Mouse (Mus musculus): ENCODE results near the gene Wwp2.

Gene Wwp2

DNA sequence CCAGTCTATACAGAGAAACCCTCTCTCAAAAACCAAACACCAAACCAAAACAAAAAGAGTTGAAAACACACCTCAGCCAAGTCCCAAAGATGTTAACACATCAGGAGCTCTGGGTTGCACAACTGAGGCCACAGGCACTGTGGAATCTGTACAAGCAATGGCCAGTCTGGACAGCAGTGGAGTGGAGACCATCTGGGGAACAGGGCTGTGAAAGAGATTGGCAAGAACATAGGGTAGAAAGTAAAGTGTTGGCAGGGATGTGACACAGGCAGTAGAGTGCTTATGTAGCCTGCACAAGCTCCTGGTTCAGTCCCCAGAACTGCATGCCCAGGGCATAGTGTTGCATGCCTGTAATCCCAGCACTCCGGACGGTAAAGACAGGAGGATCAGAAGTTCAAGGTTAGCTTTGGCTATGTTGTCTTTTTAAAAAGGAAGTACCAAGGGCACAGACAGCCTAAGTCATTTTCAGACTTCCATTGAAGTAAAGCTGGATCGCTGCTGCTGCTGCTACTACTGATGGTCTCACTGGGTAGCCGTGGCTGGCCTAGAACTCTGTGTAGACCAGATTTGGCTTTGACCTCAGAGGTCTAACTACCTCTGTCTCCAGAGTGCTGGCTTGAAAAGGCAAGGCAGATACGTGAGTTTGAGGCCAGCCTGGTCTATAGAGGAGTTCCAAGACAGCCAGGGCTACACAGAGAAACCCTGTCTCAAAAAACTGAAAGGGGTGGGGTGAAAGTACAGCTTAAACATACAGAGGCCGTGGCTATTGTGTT, 79.0 kb downstream of the Wwp2 start:
- no peak for DNase-seq

DNA sequence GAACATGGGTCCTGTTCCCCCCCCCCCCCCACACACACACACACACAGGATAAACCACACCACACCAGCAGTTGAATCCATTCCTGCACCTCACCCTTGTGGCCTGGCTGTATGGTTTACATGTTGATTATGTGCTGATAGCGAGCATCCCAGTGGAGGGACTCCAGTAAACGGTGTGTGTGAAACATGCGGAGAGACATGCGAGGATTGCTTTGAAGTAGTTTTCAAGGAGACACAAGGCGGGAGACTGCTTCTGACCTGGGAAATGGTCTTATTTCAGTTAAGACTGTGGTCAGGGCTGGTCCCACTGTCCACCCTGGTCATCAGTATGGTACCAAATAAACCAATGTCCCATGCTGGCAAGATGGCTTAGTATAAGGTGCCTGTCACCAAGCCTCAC, 82.6 kb downstream of the Wwp2 start:
- DNase-seq, result no peak

DNA sequence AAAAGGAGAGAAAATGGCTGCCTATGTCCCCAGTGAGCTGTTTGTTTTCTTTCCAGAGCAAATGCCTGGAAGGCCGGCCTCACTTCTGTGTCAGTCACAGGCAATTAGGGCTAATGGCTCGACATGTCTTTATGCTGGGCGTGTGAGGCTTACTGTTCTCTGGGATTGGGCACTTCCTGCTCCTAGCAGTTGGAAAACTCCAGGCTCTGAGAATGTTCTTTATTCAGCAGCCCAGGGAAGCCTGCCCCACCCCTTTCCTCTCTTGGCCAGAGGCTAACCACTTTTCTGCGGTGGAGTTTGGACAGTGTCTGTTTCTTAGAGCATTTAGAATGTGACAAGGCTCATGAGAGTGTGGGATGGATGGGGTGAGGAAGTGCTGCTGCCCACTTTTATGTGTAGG, 83.7 kb downstream of the Wwp2 start:
- peak; percentile 29 for DNase-seq

DNA sequence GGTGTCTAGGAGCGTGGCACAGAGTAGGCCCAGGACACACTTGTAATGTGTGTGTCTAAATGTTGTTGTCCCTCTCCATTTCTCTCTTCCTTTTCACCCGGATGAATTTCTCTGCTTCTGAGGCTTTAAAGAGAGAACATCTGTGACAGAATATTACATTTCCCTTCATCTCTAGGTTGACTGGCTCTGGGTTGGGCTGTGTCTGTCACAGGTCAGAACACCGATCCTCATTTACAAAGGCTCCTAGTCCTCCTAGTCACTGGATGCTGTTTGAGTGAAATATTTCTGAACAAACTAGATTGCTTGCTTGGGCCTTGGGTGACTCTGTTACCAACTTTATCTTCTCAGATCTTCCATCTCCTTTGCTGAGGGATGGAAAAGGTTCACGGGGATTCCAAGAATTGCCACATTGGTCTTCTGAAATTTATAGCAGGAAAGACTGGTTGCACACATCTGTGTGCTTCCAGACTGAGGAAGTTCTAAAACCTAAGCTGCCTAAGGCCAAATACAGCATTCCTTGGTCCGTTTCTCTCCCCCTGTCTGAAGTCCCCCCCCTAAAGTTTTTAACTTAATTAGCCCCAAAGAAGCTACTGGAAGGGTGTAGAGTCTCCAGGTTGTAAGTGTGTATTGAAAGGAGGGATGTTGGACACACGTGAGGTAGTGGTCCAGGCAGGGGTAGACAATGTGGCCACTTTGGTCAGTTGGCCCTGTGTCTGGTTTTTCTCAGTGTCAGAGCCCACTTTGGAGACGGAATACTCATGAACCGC, 85.8 kb downstream of the Wwp2 start:
- DNase-seq, result no peak

DNA sequence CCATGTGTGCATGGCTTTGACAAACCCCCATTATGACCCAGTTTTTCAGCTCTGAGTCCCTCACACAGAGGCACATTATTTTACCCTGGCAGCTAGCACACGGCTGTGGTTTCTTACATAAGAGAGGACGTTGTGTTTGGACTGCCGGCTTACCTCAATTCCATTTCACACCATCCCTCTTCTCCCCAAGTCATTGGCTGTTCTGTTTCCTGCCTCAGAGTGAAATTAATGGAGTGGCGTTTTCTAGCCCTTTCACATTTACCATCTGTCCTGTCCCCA, 86.3 kb downstream of the Wwp2 start:
- no peak for DNase-seq

DNA sequence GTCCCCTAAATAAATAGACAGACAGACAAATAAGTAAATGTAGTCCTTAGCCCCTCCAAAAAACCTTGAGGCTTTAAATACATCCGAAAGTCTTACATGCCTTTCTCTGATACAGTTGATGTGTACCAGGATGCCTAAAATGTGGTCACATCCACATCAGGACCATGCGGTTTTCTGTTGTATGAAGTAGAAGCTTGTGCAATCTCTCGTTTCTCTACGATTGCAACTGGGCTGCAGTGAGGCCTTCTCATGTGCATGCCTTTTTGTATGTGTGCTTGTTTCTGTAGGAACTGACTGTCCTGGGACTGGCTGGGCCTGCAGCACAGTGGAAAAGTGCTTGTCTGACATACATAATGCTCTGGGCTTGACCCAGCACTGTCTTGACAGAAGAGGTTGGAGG, 88.4 kb downstream of the Wwp2 start:
- no peak for DNase-seq

DNA sequence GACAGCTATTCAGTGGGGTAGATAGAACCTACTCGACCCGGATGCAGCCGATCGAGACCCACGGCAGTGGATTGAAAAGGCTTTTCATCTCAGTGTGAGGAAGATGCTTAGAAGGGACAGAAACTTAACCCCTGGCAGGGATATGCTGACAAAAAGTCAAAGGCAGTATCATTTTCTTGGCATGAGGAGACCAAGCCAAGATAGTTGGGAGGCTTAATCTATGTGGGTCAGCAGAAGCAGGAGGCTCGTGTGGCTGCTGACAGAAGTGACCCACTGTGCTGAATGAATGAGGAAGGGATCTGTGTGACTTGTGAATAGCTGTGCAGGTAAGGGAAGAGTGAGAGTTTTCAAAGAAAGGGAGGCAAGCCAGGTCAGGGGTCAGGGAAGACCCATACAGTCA, 92.6 kb downstream of the Wwp2 start:
- no peak for DNase-seq

DNA sequence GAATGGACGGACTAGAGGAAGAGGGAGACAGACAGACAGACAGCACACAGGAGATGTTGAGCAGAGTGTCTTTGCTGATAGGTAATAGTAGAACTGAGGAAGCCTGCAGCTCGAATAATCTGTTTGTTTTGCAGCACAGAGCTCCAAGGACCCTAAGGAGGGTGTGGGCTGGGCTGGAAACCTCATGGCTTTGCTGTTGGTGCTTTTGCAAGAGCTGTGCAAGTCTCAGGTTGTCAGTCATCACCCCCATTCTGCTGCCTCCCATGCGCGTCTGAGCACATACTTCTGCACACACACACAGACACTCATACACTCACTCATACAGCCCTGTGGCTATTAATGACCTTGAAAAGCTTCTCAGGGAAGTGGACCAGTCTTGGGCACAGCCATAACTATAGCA, 101.3 kb downstream of the Wwp2 start:
- no peak for DNase-seq

DNA sequence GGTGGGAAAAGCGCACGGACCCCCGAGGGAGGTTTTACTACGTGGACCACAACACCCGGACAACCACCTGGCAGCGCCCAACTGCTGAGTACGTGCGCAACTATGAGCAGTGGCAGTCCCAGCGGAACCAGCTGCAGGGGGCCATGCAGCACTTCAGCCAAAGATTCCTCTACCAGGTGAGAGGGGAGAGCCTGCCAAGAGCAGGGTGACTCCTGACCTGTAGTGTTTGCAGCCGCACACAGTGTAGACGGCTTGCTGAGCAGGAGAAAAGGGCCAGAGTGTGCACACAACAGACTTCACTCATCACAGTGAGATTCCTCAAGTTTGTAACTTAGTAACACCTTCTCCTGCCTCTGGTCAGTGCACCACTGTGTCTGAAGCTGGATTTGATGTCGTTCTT, 104.5 kb downstream of the Wwp2 start:
- no peak for DNase-seq

DNA sequence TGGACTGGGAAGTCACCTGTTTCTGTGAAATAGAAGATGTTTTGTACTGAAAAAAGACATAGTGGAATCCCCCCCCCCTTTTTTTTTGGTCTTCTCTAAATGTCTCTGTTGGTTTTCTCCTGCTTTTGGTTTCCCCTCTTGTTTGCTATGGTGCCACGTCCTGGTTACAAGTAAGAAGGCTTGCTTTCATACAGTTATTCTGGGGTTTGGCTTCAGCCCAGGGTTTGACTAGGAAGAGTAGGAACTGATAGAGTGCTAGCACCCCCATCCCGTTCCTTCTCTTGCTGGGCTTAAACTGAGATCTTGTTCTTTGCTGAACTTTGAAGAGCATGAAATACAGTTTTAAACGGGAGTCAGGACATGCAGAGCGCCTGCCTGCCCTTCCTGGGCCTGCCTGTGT, 105.2 kb downstream of the Wwp2 start:
- no peak for DNase-seq

DNA sequence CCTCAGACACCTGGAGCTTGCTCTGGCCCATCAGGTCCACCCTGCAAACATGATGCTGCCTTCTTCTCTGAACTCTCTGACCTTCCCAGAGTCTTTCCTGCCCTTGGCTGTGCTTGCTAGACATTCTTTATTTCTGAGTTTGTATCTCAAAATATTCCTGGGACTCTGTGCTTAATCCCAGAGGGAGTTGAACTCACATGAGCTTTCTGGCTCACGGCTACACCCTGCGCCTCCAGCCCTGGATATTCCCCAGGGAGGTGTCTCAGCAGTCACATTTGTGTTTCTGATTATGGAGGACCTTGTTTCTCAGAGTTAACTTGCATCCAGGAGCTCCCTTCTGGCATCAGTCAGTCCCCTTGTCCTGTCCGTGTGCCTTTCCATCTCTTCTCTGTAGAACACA, 106.0 kb downstream of the Wwp2 start:
- no peak for DNase-seq

DNA sequence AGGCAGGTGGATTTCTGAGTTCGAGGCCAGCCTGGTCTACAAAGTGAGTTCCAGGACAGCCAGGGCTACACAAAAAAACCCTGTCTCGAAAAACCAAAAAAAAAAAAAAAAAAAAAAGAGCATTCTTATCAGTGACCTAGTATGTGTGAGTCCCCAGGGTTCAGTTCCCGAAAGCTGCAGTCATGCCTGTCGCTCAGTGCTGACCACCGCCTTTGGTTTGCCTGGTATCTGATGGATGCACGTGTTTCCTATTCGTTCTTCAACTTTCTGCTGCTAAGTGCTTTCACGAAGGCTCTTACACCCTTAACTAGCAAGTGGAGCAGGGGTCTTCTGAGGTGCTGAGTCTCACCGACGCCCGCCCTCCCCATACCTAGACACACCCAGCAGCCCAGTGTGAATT, 107.5 kb downstream of the Wwp2 start:
- no peak for DNase-seq

DNA sequence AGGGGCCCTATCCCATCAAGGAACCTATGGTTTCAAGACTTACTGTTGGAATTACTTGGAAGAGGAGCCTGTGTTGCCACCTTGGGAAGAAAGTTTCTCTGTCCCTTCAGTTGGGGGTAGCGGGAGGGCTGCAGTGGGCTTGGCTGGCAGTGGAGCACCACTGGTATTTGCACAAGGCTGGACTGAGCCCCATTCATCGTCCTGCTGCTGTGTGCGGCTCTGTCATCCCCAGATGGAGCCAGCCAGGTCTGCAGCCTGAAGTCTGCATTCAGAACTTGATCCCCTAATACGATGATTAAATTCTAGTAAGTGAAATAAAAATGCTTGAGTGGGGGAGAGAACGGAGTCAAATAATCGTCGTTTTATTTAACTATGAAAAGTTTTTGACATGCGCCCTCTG, 108.0 kb downstream of the Wwp2 start:
- DNase-seq, result no peak

DNA sequence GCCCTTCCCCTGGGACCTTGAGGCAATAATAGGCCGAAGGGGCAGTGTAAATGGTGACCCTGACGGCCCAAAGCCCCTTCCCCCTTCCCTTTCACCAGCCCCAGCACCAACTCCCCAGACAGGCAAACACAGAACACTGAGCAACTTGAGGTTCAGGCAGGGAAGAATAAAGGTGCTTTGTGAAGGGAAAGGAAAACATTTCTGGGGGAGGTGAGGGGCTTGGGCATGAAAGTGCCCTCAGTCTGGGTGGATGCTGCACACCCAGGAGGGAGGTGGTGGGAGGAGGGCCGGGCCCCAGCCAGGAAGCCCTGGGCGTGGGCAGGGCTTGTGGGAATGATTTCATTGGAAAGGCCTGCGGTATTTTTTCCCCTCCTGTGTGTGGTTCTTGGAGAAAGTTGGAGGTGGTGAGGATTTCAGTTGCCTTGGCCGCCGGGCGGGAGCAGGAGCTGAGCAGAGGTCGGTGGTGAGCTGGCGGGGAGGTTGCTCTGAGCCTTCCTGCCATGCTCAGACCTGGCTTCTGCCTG, 108.5 kb downstream of the Wwp2 start:
- DNase-seq, result no peak

DNA sequence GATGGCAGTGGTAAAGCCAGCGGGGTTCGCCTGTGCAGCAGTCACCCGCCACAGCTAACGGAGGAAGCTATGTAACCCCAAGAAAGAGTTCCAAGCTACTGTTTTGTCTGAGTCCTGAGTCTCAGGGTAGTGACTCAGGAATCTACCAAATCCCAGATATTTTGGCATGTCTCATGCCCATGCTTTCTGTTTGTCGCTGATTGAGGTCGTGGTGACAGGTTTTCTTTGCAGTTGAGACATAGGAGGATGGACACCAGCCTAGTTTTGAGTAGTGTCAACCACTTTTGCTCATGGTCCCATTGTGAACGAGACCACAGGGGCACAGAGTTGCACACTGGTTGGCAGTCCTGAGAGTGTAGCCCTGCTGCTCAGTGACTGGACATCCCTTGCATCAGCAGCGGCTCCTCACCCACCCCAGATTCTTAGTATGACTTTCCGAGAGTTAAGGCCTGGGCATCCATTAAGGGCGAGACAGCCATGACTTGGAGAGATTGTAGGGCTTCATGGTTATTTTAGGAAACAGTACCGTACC, 109.5 kb downstream of the Wwp2 start:
- no peak for DNase-seq

DNA sequence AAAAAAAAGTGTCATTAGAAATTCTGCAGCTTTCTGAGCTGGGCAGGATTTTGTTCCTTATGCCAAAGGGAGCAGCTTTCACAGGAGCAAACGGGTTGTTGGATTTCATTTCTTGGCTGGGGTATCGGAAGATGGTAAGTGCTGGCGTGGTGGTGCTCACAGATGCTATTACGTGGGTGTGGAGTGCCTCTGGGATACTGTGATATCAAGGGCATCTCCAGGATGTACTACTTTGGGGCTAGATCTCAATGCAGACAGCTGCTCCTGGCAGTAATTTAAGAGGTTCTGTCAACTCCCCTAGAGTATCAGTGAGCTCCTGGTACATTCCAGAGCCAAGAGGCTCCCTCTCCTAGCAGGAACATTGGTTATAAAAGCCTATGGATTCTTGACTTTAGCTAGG, 110.0 kb downstream of the Wwp2 start:
- no peak for DNase-seq

DNA sequence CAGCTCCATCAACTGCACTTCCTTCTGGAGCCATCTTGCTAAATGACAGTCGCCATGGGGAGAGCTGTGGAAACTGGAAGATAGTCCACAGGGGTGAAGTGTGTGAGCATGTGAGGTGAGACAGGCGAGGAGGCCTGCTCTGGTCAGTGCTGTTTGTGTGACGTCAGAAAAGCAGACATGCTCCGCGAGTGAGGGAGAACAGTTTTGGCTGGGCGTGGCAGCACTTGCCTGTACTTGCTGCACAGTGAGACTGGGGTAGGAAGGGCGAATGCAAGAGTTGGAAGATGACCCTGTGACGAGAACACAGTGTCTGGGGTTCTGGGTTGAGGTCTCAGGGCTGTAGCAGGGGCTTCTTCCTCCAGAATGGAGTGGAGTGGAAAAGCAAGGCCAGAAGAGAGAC, 110.7 kb downstream of the Wwp2 start:
- no peak for DNase-seq

DNA sequence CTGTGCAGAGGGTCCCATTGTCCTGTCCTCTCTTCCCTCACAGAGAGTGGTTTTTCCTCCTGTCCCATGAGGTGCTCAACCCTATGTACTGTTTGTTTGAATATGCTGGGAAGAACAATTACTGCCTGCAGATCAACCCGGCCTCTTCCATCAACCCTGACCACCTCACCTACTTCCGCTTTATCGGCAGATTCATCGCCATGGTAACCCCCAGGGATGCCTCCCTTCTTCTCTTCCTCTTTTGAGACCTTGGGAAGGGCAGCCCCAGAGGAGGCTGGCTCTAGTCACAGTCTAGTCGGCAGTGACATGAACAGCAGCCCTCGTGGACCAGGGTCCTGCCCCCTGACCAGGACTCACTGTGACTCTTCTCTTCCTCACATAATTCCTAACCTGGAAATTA, 116.1 kb downstream of the Wwp2 start:
- DNase-seq, result no peak

DNA sequence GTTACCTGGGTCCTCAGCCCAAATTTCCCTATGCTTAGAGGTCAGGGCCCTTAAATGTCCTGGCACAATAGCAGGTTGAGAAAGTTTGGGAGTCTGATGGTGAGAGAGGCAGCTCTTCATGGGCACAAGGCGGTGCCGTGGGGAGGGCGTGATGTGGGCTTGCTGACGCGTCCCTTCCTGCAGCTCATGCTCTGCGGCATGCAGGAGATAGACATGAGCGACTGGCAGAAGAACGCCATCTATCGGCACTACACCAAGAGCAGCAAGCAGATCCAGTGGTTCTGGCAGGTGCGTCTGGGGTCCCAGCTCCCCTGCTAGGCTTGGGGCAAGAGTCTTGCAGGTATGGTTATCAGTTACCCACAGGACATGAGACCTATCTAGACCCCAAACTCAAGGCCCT, 119.1 kb downstream of the Wwp2 start:
- DNase-seq, result no peak

DNA sequence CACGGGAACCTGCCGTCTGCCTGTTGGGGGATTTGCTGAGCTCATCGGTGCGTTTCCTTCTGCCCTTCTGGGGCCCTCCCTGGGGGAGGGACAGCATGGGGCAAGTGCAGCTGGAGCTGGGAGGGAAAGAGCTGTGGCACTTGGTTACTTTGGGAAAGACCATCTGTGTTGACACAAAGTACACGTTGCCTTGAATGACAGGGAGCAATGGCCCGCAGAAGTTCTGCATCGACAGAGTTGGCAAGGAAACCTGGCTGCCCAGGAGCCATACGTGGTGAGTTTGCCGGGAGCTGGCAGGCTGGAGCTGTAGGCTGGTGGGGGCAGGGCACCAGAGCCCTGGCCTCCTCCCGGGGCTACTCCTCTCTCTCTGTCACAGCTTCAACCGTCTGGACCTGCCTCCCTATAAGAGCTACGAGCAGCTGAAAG, 120.4 kb downstream of the Wwp2 start:
- DNase-seq, result peak; percentile 23

DNA sequence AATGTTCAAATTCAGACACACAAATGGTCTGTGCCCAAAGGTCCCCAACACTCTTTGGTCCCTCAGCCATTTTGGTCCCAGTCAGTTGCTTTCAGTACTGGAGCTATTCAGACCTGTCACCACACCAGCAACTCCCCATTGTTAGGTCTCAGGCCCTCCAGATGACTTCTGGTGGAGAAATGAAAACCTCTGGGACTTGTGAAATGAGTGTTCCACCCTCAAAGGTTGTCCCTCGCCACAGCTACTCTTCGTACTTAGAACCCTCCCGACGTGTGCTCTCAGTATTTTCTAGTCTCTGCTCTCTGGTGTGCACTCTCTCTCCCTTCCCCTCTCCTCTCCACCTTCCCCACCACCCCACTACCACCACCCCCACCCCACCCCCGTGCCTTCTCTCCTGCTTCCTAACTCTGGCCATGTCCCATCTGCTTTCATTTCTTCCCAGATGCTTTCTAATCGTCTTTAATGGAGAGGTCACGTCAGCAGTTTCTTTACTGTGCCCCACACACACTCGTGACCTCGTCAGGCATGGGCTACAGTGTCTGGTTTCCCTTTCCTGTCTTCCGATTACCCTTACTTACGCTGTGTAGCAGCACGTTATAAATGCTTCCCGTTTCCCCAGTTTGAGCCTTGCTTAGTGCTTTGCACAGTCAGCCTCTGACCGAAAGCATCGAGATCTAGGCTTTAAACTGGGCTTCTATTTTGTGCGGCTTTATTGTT, 124.8 kb downstream of the Wwp2 start:
- DNase-seq, result no peak

DNA sequence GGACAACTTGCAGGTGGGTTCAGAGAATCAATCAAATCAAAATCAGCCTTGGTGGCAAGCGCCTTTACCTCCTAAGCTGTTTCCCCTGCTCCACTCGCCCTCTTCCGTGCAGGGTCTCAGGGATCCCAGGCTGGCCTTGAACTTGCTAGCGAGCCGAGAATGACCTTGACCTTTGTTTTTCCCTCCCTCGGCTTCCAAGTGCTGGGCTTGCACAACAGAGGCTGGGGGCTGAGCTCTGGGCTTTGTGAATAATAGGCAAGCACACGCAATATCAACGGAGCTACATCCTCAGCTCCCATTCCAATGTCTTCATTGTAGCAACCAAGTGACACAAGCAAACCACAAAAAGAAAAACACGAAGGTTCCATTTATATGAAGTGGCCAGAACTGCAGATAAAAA, 126.0 kb downstream of the Wwp2 start:
- DNase-seq, result no peak

DNA sequence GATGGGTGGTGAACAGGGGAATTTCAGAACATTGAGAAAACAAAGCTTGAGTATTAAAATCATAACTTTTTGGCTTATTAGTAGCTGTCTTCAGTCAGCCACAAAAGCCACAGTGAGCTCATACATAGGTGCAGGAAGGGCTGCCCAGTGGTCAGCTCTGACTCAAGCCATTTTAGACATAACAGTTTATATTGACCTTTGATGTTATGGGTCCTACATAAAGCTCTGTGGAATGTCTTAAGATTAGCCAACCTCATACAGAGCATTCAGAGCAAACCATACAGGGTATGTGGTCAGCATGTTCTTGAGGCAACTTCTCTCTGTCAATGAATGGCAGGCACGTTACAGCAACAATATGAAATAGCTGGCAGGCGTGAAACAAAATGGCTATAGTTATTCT, 134.9 kb downstream of the Wwp2 start:
- no peak for DNase-seq
